ENCODE assay signal across 23 mouse cellular contexts in genomic region chr10:21853566-21854328, GRCm38 (mm10). TPM values are rescaled to one million over a fixed set of nuclear protein-coding genes. Genes with fewer than 3 reads are reported as not detected.
DNase-seq lines count a peak whose midpoint lies in the region; ATAC-seq and TF ChIP-seq lines count a peak whose summit lies in the region.
"Had no signal": no experiment of that assay in that cellular context is flagged by ENCODE, and none has a peak within 500 bp of the region (broad histone marks: within the 10 kb centered on the region; RNA-seq: fewer than 3 reads in every experiment).

No protein-coding gene starts in this region.

- no peak for ATAC-seq in forebrain, postnatal 0 days

- WGBS in forebrain, postnatal 0 days, result 78% methylated on average over 14 of the region's 14 CpGs

- no peak overlapping the region for H3K27ac ChIP-seq in forebrain, postnatal 0 days (ENCODE audit: low read depth, low read length)
- H3K27ac ChIP-seq: embryonic facial prominence, embryonic 10.5 days; forebrain, embryonic 12.5 days; hindbrain, embryonic 12.5 days; layer of hippocampus, adult 2 months; limb, embryonic 15.5 days; liver, embryonic 15.5 days; neural tube, embryonic 15.5 days had no signal

- H3K9me3 ChIP-seq in forebrain, postnatal 0 days (ENCODE audit: low read length), result no peaks in the 10 kb centered on the region
- H3K9me3 ChIP-seq: embryonic facial prominence, embryonic 10.5 days; forebrain, embryonic 12.5 days; heart, embryonic 12.5 days; hindbrain, embryonic 12.5 days; limb, embryonic 15.5 days; liver, embryonic 15.5 days; neural tube, embryonic 15.5 days had no signal

- no peaks in the 10 kb centered on the region for H3K27me3 ChIP-seq in forebrain, postnatal 0 days (ENCODE audit: insufficient read depth, low read length)
- H3K27me3 ChIP-seq: forebrain, embryonic 12.5 days; heart, embryonic 12.5 days; hindbrain, embryonic 12.5 days; limb, embryonic 15.5 days; liver, embryonic 15.5 days; neural tube, embryonic 15.5 days had no signal

- TF ChIP-seq CTCF in forebrain, postnatal 0 days (IDR thresholded peaks at IDR 0.05; ENCODE audit: low read depth), result no peak

- H3K36me3 ChIP-seq in forebrain, postnatal 0 days (ENCODE audit: insufficient read depth), result no peaks in the 10 kb centered on the region
- H3K36me3 ChIP-seq: embryonic facial prominence, embryonic 10.5 days; forebrain, embryonic 12.5 days; heart, embryonic 12.5 days; hindbrain, embryonic 12.5 days; limb, embryonic 15.5 days; liver, embryonic 15.5 days; neural tube, embryonic 15.5 days had no signal

- H3K4me2 ChIP-seq in forebrain, postnatal 0 days (ENCODE audit: low read depth), result no peak overlapping the region
- H3K4me2 ChIP-seq: forebrain, embryonic 12.5 days; heart, embryonic 12.5 days; hindbrain, embryonic 12.5 days; limb, embryonic 15.5 days; liver, embryonic 15.5 days; neural tube, embryonic 15.5 days had no signal

- H3K4me1 ChIP-seq in forebrain, postnatal 0 days (ENCODE audit: insufficient read depth), result no peaks in the 10 kb centered on the region
- H3K4me1 ChIP-seq: forebrain, embryonic 12.5 days; liver, embryonic 15.5 days; neural tube, embryonic 15.5 days had no signal

- DNase-seq in adrenal gland, postnatal 25 days, result peak; percentile 33
- no peak for DNase-seq in adrenal gland, adult 2 months
- peak; percentile 8 for DNase-seq in layer of hippocampus, adult 9-11 months
- DNase-seq in layer of hippocampus, postnatal 14 days (ENCODE audit: low spot score in 2 of 2), result no peak
- peak; percentile 17 to 53 for DNase-seq in right cerebral cortex, adult 2 months (ENCODE audit: low spot score in 2 of 2)
- no peak for DNase-seq in right cerebral cortex, postnatal 4 days
- peak; percentile 9 to 18 for DNase-seq in right cerebral cortex, postnatal 36 days (ENCODE audit: low spot score in 2 of 2)
- no peak for DNase-seq in forebrain, postnatal 0 days
- DNase-seq: cerebellum, adult 2 months; heart, adult 11 months; heart, postnatal 14 days; kidney, adult 2 months; kidney, postnatal 14 days; midbrain, embryonic 14.5 days; thymus, postnatal 14 days had no signal

- no peak overlapping the region for H3K4me3 ChIP-seq in forebrain, postnatal 0 days (ENCODE audit: low read depth, low read length)
- H3K4me3 ChIP-seq: embryonic facial prominence, embryonic 10.5 days; forebrain, embryonic 12.5 days; heart, embryonic 12.5 days; hindbrain, embryonic 12.5 days; layer of hippocampus, adult 2 months; limb, embryonic 15.5 days; liver, embryonic 15.5 days; neural tube, embryonic 15.5 days had no signal

- H3K9ac ChIP-seq in forebrain, postnatal 0 days, result no peak overlapping the region
- H3K9ac ChIP-seq: forebrain, embryonic 12.5 days; heart, embryonic 12.5 days; hindbrain, embryonic 12.5 days; limb, embryonic 15.5 days; liver, embryonic 15.5 days; neural tube, embryonic 15.5 days had no signal

RNA-seq across cellular contexts. Expression of gene Sgk1, which starts 28.2 kb away (rescaled TPM):
- 108 and 120 TPM in 2 replicates for total RNA-seq in adrenal gland, postnatal 25 days (2021)
- total RNA-seq in adrenal gland, adult 2 months (2021), result 100 to 1,000 TPM; 103 to 154 TPM
- polyA plus RNA-seq in adrenal gland, adult 2 months (2012; rRNA removed), result 17.3 and 25.4 TPM in 2 replicates
- total RNA-seq in layer of hippocampus, postnatal 14 days (2021), result 100 to 1,000 TPM in 1 of 2 experiments, 10 to 100 TPM in 1; 91.0 to 104 TPM
- 88.0 and 97.5 TPM in 2 replicates for total RNA-seq in forebrain, postnatal 0 days (2014; rRNA removed)
- 62.8 and 68.6 TPM in 2 replicates for polyA plus RNA-seq in forebrain, postnatal 0 days (2015; fragmentation: Nextera tagmentation; extraction: Ambion mirVana)

Comparison
In these comparisons a context has a peak if more than half of its experiments do, and no peak if none do; other contexts are left out.
1. DNase-seq: peak in adrenal gland, postnatal 25 days (single experiment), layer of hippocampus, adult 9-11 months (single experiment), right cerebral cortex, adult 2 months (2 of 2) and right cerebral cortex, postnatal 36 days (2 of 2); none in adrenal gland, adult 2 months (single experiment), layer of hippocampus, postnatal 14 days (0 of 2), right cerebral cortex, postnatal 4 days (single experiment) and forebrain, postnatal 0 days (single experiment).